Mouse (Mus musculus) liver, embryonic 16.5 days (tissue): ENCODE results near the gene Scube1. TPM values are rescaled to one million over a fixed set of nuclear protein-coding genes. Genes with fewer than 3 reads are reported as not detected.

Experiments used
- ATAC-seq: fragments of 200-750 bp; cut with Nextera tagmentation; 2 replicates; pipeline ENCODE4 v1.8.0; 2017; ENCODE audit warnings: low read depth, mild to moderate bottlenecking, moderate number of reproducible peaks, moderate library complexity
- H3K27ac ChIP-seq: fragments of 300-500 bp; sonication (generic); 2 replicates; pipeline ENCODE4 v1.5.1; 2014; ENCODE audit warnings: mild to moderate bottlenecking, low read length
- H3K27me3 ChIP-seq: fragments of 300-500 bp; sonication (generic); 2 replicates; pipeline ENCODE4 v1.6.1; 2014; ENCODE audit warnings: low read depth, low read length, mixed read lengths; ENCODE audit not compliant: control insufficient read depth, insufficient read depth
- H3K36me3 ChIP-seq: fragments of 300-500 bp; sonication (generic); 2 replicates; pipeline ENCODE4 v1.6.1; 2014; ENCODE audit warnings: mild to moderate bottlenecking; ENCODE audit not compliant: control insufficient read depth, insufficient read depth
- H3K4me1 ChIP-seq: fragments of 300-500 bp; sonication (generic); 2 replicates; pipeline ENCODE4 v1.6.1; 2014; ENCODE audit warnings: low read depth, low read length, mixed read lengths; ENCODE audit not compliant: control insufficient read depth
- H3K4me2 ChIP-seq: fragments of 300-500 bp; sonication (generic); 2 replicates; pipeline ENCODE4 v1.6.1; 2014; ENCODE audit warnings: low read depth, low read length, mixed read lengths
- H3K4me3 ChIP-seq: fragments of 300-500 bp; sonication (generic); 2 replicates; pipeline ENCODE4 v1.5.1; 2014; ENCODE audit warnings: low read depth, mild to moderate bottlenecking, low read length
- H3K9ac ChIP-seq: fragments of 300-500 bp; sonication (generic); 2 replicates; pipeline ENCODE4 v1.6.1; 2014; ENCODE audit warnings: low read depth, low read length
- H3K9me3 ChIP-seq: fragments of 300-500 bp; sonication (generic); replicated peaks from 2 replicates; pipeline ENCODE4 v1.6.1; 2016; ENCODE audit warnings: low read length; ENCODE audit not compliant: control insufficient read depth
- WGBS: fragments of 180-500 bp; shearing (Covaris S2); extraction: QIAGEN DNeasy Blood & Tissue Kit; methylation state at CpG from one replicate; pipeline ENCODE4 v1.1.7; 2014; ENCODE audit not compliant: insufficient replicate concordance; 5-methylcytosine and 5-hydroxymethylcytosine counted together
- polyA plus RNA-seq: library from polyadenylated mRNA; unstranded; fragments of >200 nt; fragmentation: Nextera tagmentation; extraction: Ambion mirVana; gene quantifications from 2 replicates; pipeline ENCODE4 v1.2.1, GENCODE M21; 2015

The Scube1 gene
- polyA plus RNA-seq, 1 experiment from 2014 or later: 0.21 TPM

- no peak overlapping the region for H3K4me3 ChIP-seq
- 67% methylated on average over 14 of the region's 14 CpGs for WGBS
- H3K27ac ChIP-seq: no peak overlapping the region
- H3K36me3 ChIP-seq: no peaks in the 10 kb centered on the region
- H3K9me3 ChIP-seq: no peaks in the 10 kb centered on the region
- no peak overlapping the region for H3K4me2 ChIP-seq
- H3K9ac ChIP-seq: no peak overlapping the region
- H3K27me3 ChIP-seq: no peaks in the 10 kb centered on the region
- ATAC-seq: no peak
- H3K4me1 ChIP-seq: no peaks in the 10 kb centered on the region
Measured at GRCm38 (mm10) chr15:83696681-83697381, 28.0 kb downstream of the Scube1 start.

- H3K4me1 ChIP-seq: no peaks in the 10 kb centered on the region
- H3K36me3 ChIP-seq: no peaks in the 10 kb centered on the region
- no peaks in the 10 kb centered on the region for H3K9me3 ChIP-seq
- no peak overlapping the region for H3K4me3 ChIP-seq
- H3K4me2 ChIP-seq: no peak overlapping the region
- WGBS: 71% methylated on average over 11 of the region's 11 CpGs
- H3K27me3 ChIP-seq: no peaks in the 10 kb centered on the region
- ATAC-seq: no peak
- no peak overlapping the region for H3K9ac ChIP-seq
- no peak overlapping the region for H3K27ac ChIP-seq
Measured at GRCm38 (mm10) chr15:83695159-83695558, 29.7 kb downstream of the Scube1 start.

- H3K27ac ChIP-seq: no peak overlapping the region
Measured at GRCm38 (mm10) chr15:83691901-83692361, 32.9 kb downstream of the Scube1 start.

DNA sequence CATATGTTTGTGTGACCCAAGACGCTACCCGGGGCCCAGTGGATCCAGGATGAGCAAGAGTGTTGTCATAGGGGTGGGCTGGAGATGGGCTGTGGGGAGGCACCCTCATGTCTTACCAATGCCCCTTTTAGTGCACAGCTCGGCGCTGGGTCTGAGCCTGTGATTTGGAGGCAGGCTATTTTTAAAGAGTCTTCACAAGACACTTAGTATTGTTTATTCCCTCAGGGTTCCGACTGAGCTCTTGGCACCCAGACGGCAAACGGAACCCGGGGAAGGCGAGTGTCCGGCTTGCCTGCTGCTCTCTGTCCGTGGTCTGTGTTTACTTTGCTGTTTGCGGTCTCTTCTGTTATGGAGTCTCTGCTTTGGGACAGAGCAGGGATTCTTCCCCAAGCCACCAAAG lies 34.9 kb downstream of the Scube1 start:
- ATAC-seq: no peak
- Histone ChIP-seq H3K27me3 (no peaks in the 10 kb centered on the region), H3K9ac (no peak overlapping the region), H3K9me3 (no peaks in the 10 kb centered on the region), H3K36me3 (no peaks in the 10 kb centered on the region), H3K4me1 (no peaks in the 10 kb centered on the region), H3K4me2 (no peak overlapping the region), H3K4me3 (no peak overlapping the region), H3K27ac (no peak overlapping the region)
- 78% methylated on average over 12 of the region's 12 CpGs for WGBS

More at GRCm38 (mm10) chr15:83691901-83692361, 32.9 kb downstream of the Scube1 start:
- Histone ChIP-seq H3K4me2 (no peak overlapping the region), H3K27me3 (no peaks in the 10 kb centered on the region), H3K4me1 (no peaks in the 10 kb centered on the region), H3K9ac (no peak overlapping the region), H3K4me3 (no peak overlapping the region), H3K36me3 (no peaks in the 10 kb centered on the region), H3K9me3 (no peaks in the 10 kb centered on the region)
- WGBS: 56% methylated on average over 8 of the region's 8 CpGs
- no peak for ATAC-seq

DNA sequence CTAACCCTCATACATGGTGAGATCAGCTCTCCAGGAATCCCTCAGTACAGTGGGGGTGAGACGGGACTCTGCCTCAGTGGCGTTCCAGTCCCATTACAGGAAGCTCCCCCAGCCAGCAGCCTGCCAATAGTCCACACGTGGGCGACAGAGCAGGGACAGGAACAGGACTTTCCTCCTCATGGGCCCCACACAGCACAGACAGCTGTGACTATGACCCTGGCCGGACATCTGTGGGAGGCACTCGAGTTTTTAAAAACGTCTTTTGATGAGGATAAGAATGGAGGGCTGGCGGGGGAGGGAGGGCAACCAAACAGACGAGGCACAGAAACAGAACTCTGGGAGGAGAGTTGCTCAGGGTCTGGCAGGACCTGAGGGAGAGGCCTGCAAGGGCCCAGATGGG lies 38.2 kb downstream of the Scube1 start:
- no peak overlapping the region for H3K9ac ChIP-seq
- H3K4me2 ChIP-seq: no peak overlapping the region
- H3K36me3 ChIP-seq: no peaks in the 10 kb centered on the region
- 41% methylated on average over 9 of the region's 9 CpGs for WGBS
- H3K27ac ChIP-seq: no peak overlapping the region
- H3K9me3 ChIP-seq: no peaks in the 10 kb centered on the region
- H3K4me3 ChIP-seq: no peak overlapping the region
- no peaks in the 10 kb centered on the region for H3K4me1 ChIP-seq
- ATAC-seq: no peak
- no peaks in the 10 kb centered on the region for H3K27me3 ChIP-seq

DNA sequence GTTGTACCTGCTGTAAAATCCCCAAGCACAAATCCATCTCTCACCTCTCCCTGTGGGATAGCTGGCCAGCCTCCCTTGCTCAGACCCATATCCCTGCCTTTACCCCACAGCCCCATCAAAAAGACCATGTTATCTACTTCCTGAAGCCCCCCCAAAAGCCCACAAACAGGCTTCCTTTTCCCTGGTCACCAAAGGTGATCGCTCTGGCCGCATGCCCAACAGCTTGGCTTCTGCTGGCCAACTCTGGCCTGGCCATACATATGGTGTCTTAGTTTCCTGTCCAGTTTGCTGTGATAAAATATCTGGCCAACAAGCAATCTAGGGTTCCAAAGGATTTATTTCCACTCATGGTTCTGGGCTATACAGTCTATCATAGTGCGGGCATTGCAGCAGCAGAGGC lies 38.9 kb downstream of the Scube1 start:
- no peaks in the 10 kb centered on the region for H3K27me3 ChIP-seq
- ATAC-seq: no peak
- WGBS: 75% methylated on average over 3 of the region's 3 CpGs
- H3K4me1 ChIP-seq: no peaks in the 10 kb centered on the region
- H3K9ac ChIP-seq: no peak overlapping the region
- no peaks in the 10 kb centered on the region for H3K36me3 ChIP-seq
- H3K9me3 ChIP-seq: no peaks in the 10 kb centered on the region
- no peak overlapping the region for H3K4me3 ChIP-seq
- H3K4me2 ChIP-seq: no peak overlapping the region
- H3K27ac ChIP-seq: no peak overlapping the region

DNA sequence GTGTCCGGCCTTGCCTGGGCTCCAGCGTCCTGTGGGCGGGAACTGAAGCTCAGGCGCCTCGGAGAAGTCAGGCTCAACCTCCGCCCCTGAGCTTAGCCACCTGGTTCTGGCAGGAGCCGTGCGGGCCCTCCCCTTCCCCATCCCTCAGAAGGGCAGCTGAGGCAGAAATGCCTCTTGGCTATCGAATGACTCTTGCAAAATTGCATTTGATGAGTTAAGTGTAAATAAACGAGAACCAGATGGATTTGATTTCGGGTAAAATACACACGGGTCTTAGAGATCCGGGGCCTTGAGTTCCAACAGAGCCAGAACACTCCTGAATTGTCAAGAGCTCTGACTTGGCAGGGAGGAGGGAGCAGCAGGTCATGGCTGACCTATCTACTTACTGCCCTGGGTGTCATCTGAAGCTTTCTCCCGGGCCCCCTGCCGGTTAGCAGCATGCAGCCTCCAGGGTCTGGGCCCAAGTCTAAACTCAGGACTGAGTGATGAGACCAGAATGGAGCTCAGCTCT lies 41.7 kb downstream of the Scube1 start:
- peaks cover 3% of the 10 kb centered on the region; the same call in 1 of the 2 replicates for H3K27me3 ChIP-seq
- no peak for ATAC-seq
- WGBS: 56% methylated on average over 15 of the region's 15 CpGs
- no peak overlapping the region for H3K9ac ChIP-seq
- H3K4me1 ChIP-seq: no peaks in the 10 kb centered on the region
- H3K27ac ChIP-seq: no peak overlapping the region
- H3K36me3 ChIP-seq: no peaks in the 10 kb centered on the region
- H3K4me3 ChIP-seq: no peak overlapping the region
- H3K9me3 ChIP-seq: no peaks in the 10 kb centered on the region
- H3K4me2 ChIP-seq: no peak overlapping the region

DNA sequence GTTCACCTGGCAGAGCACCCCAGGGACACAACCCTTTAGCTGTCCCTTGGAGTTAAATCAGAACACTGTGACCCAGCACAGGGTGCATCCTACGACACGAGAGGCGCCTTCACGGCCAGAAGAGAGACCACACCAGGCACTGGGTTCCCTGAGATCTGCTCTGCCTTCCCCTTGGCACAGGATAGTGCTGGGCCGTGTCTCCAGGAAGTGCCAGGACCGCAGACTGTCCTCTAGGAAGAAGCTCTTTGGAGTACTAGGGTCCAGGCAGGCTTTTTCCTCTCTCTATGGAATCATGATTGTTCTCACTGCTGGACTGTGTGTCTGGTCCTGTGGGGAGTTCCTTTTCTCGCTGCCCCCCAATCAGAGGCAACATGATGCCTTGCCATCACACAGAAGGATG lies 44.5 kb downstream of the Scube1 start:
- no peaks in the 10 kb centered on the region for H3K36me3 ChIP-seq
- H3K4me2 ChIP-seq: no peak overlapping the region
- no peak overlapping the region for H3K4me3 ChIP-seq
- ATAC-seq: no peak
- WGBS: 60% methylated on average over 7 of the region's 7 CpGs
- no peaks in the 10 kb centered on the region for H3K9me3 ChIP-seq
- H3K27ac ChIP-seq: no peak overlapping the region
- no peak overlapping the region for H3K9ac ChIP-seq
- H3K27me3 ChIP-seq: peaks cover 7% of the 10 kb centered on the region; the same call in 1 of the 2 replicates
- H3K4me1 ChIP-seq: no peaks in the 10 kb centered on the region

- H3K4me2 ChIP-seq: no peak overlapping the region
- no peak for ATAC-seq
- H3K36me3 ChIP-seq: no peaks in the 10 kb centered on the region
- H3K27ac ChIP-seq: no peak overlapping the region
- H3K4me1 ChIP-seq: no peaks in the 10 kb centered on the region
- 56% methylated on average over 5 of the region's 5 CpGs for WGBS
- H3K4me3 ChIP-seq: no peak overlapping the region
- H3K9ac ChIP-seq: no peak overlapping the region
- peaks cover 7% of the 10 kb centered on the region; the same call in 1 of the 2 replicates for H3K27me3 ChIP-seq
- H3K9me3 ChIP-seq: no peaks in the 10 kb centered on the region
Measured at GRCm38 (mm10) chr15:83679729-83680128, 45.1 kb downstream of the Scube1 start.
